Mouse (Mus musculus) kidney, embryonic 14.5 days (tissue): ENCODE measurements around the gene Zfp462. TPM values are rescaled to one million over a fixed set of nuclear protein-coding genes. Genes with fewer than 3 reads are reported as not detected.

Experiments used
- ATAC-seq: fragments of 200-750 bp; cut with Nextera tagmentation; 2 replicates; pipeline ENCODE4 v1.8.0; 2017; ENCODE audit warnings: moderate number of reproducible peaks, mild to moderate bottlenecking, moderate TSS enrichment, moderate library complexity; ENCODE audit not compliant: low FRiP score, low TSS enrichment
- H3K27ac ChIP-seq: fragments of 300-500 bp; sonication (generic); 2 replicates; pipeline ENCODE4 v1.5.1; 2014; ENCODE audit warnings: low read depth, mild to moderate bottlenecking, low read length, moderate library complexity, mixed read lengths
- H3K27me3 ChIP-seq: fragments of 300-500 bp; sonication (generic); 2 replicates; pipeline ENCODE4 v1.6.1; 2014; ENCODE audit warnings: mild to moderate bottlenecking, low read length; ENCODE audit not compliant: control insufficient read depth, insufficient read depth
- H3K36me3 ChIP-seq: fragments of 300-500 bp; sonication (generic); 2 replicates; pipeline ENCODE4 v1.6.1; 2014; ENCODE audit warnings: low read length, mixed read lengths; ENCODE audit not compliant: control insufficient read depth, insufficient read depth
- H3K4me1 ChIP-seq: fragments of 300-500 bp; sonication (generic); 2 replicates; pipeline ENCODE4 v1.6.1; 2014; ENCODE audit warnings: low read length, mixed read lengths; ENCODE audit not compliant: control insufficient read depth, insufficient read depth
- H3K4me2 ChIP-seq: fragments of 300-500 bp; sonication (generic); replicated peaks from 2 replicates; pipeline ENCODE4 v1.6.1; 2014; ENCODE audit warnings: low read depth, mild to moderate bottlenecking, low read length
- H3K4me3 ChIP-seq: fragments of 300-500 bp; sonication (generic); 2 replicates; pipeline ENCODE4 v1.5.1; 2014; ENCODE audit warnings: mild to moderate bottlenecking, low read length
- H3K9ac ChIP-seq: fragments of 300-500 bp; sonication (generic); 2 replicates; pipeline ENCODE4 v1.6.1; 2014; ENCODE audit warnings: low read depth, mild to moderate bottlenecking, low read length, moderate library complexity
- H3K9me3 ChIP-seq: fragments of 300-500 bp; sonication (generic); 2 replicates; pipeline ENCODE4 v1.6.1; 2016; ENCODE audit warnings: low read length; ENCODE audit not compliant: control insufficient read depth
- WGBS: fragments of 180-500 bp; shearing (Covaris S2); extraction: QIAGEN DNeasy Blood & Tissue Kit; methylation state at CpG from one replicate; pipeline ENCODE4 v1.1.7; 2014; 5-methylcytosine and 5-hydroxymethylcytosine counted together
- polyA plus RNA-seq: library from polyadenylated mRNA; unstranded; fragments of >200 nt; fragmentation: Nextera tagmentation; extraction: Ambion mirVana; gene quantifications from 2 replicates; pipeline ENCODE4 v1.2.1, GENCODE M21; 2014

The Zfp462 gene
- polyA plus RNA-seq, 1 experiment from 2014 or later, result 10.0 TPM

DNA sequence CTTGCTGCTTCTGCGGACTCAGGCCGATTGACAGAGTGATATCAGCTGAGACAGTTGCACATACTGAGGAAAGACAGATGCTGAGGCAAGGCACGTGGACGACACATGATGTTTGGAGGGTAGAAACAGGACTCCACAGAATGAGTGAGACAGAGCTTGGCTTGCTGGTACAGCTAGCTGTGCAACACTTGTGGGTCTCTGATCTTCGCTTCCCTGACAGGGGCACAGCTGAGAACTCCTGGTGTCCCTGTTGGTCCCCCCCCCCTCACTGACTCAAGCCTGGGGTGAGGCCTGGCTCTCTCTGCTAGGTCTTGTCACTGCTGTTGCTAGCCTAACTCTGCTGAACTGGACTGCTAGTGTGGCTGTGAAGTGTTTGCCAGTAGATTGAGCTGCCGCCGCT, 18.7 kb downstream of the Zfp462 start:
- H3K27me3 ChIP-seq, result no peaks in the 10 kb centered on the region
- no peak overlapping the region for H3K9ac ChIP-seq
- 90% methylated on average over 7 of the region's 7 CpGs for WGBS
- no peak for ATAC-seq
- H3K4me3 ChIP-seq, result no peak overlapping the region
- H3K36me3 ChIP-seq, result no peaks in the 10 kb centered on the region; the same call in 1 of the 2 replicates
- H3K27ac ChIP-seq, result no peak overlapping the region
- peaks cover 21% of the 10 kb centered on the region for H3K4me1 ChIP-seq
- no peaks in the 10 kb centered on the region for H3K9me3 ChIP-seq
- no peak overlapping the region for H3K4me2 ChIP-seq

DNA sequence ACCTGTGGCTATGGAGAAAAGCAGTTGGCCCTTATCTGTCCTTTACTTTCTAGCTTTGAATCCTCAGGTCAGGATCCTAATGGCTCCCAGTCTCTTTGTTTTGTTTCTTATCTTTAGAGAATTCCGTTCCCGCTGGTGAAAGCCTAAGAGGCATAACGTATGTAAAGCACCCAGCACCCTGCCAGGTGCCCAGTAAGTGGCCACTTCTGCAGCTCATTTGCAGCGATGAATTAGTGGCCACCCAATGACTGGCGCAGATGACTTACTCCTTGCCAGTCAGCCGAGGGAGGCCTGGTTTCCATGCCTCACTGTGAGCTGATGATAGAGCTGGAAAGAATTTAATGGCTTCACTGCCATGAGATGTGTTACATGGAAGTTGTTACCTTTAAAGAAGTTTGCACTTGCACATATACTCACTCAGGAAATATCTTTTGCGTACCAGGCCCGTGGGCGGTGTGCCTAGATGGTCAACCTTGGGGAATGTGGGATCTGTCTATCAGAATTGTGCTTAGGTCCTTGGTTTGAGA, 20.4 kb downstream of the Zfp462 start:
- no peaks in the 10 kb centered on the region for H3K27me3 ChIP-seq
- no peak overlapping the region for H3K4me3 ChIP-seq
- WGBS, result 76% methylated on average over 9 of the region's 9 CpGs
- no peak for ATAC-seq
- no peak overlapping the region for H3K4me2 ChIP-seq
- no peaks in the 10 kb centered on the region for H3K9me3 ChIP-seq
- H3K27ac ChIP-seq, result peak overlapping the region; percentile 20; the same call in 1 of the 2 replicates
- no peaks in the 10 kb centered on the region; the same call in 1 of the 2 replicates for H3K36me3 ChIP-seq
- peaks cover 28% of the 10 kb centered on the region for H3K4me1 ChIP-seq
- no peak overlapping the region for H3K9ac ChIP-seq

DNA sequence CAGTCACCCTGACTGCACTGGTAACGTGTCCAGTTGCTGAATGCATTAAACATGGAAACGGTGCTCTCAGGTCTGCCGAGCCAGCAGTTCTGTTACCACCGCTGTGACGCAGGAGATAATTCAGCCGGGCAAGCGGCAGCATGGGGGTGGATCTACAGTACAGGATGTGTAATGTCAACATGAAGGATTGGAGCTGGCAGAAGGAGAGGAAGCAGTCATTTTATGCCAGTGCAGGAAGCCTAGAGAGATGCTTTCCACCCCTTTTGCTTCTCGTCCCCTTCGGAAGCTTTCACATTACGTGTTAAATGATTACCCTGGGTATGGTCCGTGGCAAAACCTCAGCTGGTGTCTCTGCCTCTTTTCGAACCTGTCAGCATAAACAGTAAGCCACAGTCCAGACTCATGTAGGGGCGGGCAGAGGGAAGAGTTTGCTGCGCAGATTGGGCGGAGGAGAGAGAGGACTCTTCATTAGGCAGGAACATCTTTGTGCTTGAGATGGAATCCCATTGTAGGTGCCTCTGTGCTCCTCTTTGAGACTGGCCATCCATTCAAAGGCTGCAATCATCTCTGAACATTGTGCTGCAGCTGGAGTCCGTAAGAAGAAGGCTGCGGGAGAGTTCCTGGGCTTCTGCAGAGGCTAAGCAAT, 21.4 kb downstream of the Zfp462 start:
- H3K27me3 ChIP-seq, result no peaks in the 10 kb centered on the region
- no peaks in the 10 kb centered on the region; the same call in 1 of the 2 replicates for H3K36me3 ChIP-seq
- H3K4me2 ChIP-seq, result peak overlapping the region; percentile 19; the same call in 1 of the 2 replicates
- H3K9me3 ChIP-seq, result no peaks in the 10 kb centered on the region
- H3K4me3 ChIP-seq, result no peak overlapping the region; the same call in 1 of the 2 replicates
- ATAC-seq, result peak; percentile 72; the same call in 1 of the 2 replicates
- peaks cover 28% of the 10 kb centered on the region for H3K4me1 ChIP-seq
- peak overlapping the region; percentile 12; the same call in 1 of the 2 replicates for H3K9ac ChIP-seq
- 36% methylated on average over 17 of the region's 17 CpGs for WGBS
- H3K27ac ChIP-seq, result peak overlapping the region; percentile 20

DNA sequence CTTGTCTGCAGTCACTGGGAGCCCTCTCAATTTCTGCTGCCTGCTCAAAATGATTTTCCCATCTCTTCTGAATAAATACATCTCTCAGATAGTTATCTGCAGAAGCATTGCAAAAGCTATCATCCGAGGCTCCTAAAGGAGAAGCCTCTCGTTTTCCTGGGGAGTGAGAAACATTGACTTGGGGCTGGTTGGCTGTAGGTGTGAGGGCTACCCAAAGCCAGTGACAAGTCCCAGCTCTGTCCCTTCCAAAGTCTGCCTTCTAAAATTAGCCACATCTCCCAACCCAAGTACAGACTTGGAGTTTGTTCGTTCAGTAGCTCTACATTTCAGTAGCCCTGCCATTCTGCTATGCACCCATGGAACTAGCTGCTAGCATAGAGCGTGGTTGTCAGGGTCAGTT, 22.3 kb downstream of the Zfp462 start:
- no peak overlapping the region for H3K9ac ChIP-seq
- H3K4me1 ChIP-seq, result peaks cover 28% of the 10 kb centered on the region
- H3K9me3 ChIP-seq, result no peaks in the 10 kb centered on the region
- no peaks in the 10 kb centered on the region; the same call in 1 of the 2 replicates for H3K36me3 ChIP-seq
- no peak for ATAC-seq
- H3K27ac ChIP-seq, result no peak overlapping the region
- 88% methylated on average over 4 of the region's 4 CpGs for WGBS
- no peaks in the 10 kb centered on the region for H3K27me3 ChIP-seq
- H3K4me3 ChIP-seq, result no peak overlapping the region
- no peak overlapping the region for H3K4me2 ChIP-seq

DNA sequence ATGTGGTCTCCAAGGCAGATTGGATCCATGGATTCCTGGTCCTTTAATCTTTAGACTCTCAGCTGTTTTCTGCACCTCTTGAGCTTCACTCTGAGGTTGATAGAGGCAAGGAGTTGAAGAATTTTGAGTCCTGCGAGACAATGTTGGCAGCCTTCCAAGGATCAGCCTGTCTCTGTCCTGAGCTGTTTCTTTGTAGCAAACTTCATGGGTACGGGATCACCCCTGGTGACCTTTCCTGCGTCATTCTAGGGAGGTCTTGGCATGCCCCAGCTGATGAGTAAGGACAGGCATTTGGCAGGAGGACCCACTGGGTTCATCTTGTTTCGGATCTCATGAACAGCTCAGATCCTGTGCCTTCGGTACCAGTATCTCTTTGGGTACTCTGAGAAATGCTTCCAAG, 22.9 kb downstream of the Zfp462 start:
- Histone ChIP-seq H3K9ac (no peak overlapping the region), H3K9me3 (no peaks in the 10 kb centered on the region), H3K27ac (no peak overlapping the region), H3K4me1 (peaks cover 28% of the 10 kb centered on the region), H3K36me3 (no peaks in the 10 kb centered on the region; the same call in 1 of the 2 replicates), H3K27me3 (no peaks in the 10 kb centered on the region), H3K4me2 (no peak overlapping the region), H3K4me3 (no peak overlapping the region)
- 71% methylated on average over 5 of the region's 5 CpGs for WGBS
- no peak for ATAC-seq

DNA sequence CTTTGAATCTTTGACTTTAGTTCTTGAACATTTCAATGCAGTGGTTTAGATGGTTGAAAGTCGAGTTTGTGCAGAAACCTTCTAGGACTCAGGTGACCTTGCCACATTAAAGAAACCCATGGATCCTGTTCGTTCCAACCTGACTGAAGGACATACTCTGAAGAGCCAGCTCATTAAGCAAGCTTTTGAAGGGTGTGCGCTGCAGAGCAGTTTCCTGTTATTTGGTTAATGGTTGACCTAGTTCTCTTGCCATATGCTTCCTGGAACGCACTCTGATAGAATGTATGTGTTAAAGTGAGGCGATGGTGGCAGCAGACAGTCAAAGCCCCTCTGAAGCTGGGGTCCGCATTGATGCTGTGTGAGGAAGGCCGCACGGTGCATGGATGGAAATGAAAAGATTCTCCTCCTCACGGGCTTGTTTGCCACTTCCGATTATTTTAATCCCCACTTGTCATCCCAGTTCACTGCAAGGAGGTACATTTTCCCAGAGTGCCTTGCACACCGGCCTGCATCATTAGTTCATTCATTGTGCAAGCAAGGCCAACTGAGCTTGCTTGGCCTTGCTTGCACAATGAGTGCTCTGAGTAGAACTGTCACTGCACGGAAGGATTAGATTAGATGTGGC, 24.9 kb downstream of the Zfp462 start:
- 72% methylated on average over 12 of the region's 12 CpGs for WGBS
- Histone ChIP-seq H3K27me3 (no peaks in the 10 kb centered on the region), H3K36me3 (no peaks in the 10 kb centered on the region; the same call in 1 of the 2 replicates), H3K9me3 (no peaks in the 10 kb centered on the region), H3K4me2 (no peak overlapping the region), H3K4me3 (no peak overlapping the region), H3K9ac (no peak overlapping the region), H3K4me1 (peaks cover 28% of the 10 kb centered on the region), H3K27ac (no peak overlapping the region)
- ATAC-seq, result peak; percentile 51; the same call in 1 of the 2 replicates

DNA sequence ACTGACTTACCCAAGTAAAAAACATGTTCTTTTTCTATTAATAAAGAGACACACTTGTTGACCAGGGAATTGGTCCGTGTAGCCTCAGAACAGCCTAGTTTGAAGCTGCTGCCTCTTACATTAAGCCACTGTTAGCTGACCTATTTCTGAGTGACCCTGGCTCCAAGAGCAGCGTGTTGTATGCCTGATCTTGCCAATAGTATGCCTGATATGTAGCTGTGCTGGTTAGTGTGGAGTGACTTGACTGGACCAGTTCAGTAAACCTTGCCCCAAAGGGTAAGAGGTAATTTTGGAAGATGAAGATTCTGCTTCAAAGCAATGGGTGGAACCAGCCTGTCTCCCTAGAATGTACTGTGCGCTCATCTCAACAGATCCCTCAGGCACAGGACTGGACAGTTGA, 26.5 kb downstream of the Zfp462 start:
- H3K4me2 ChIP-seq, result no peak overlapping the region
- H3K27me3 ChIP-seq, result no peaks in the 10 kb centered on the region
- WGBS, result 91% methylated on average over 3 of the region's 3 CpGs
- ATAC-seq, result no peak
- no peak overlapping the region for H3K27ac ChIP-seq
- no peak overlapping the region for H3K4me3 ChIP-seq
- H3K9ac ChIP-seq, result no peak overlapping the region
- no peaks in the 10 kb centered on the region for H3K36me3 ChIP-seq
- peaks cover 14% of the 10 kb centered on the region for H3K4me1 ChIP-seq
- H3K9me3 ChIP-seq, result no peaks in the 10 kb centered on the region

DNA sequence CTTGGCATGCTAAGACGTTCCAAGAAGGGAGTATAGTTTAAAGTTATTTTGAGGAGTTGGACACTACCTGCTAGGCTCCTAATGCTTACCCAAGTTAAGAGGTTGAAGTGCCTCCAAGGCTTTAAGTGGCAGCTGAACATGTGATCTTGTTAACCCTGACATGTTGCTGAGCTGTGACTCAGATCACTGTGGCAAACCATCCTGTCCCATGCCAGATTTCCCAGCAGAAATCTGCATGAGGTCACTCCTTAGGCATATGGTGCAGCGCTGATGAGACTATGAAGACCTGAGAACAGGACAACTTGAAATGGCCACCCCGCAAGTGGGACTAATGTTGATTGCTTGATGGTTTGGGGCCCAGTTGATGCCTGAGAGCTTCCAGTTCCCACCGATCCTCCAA, 27.2 kb downstream of the Zfp462 start:
- Histone ChIP-seq H3K9ac (no peak overlapping the region), H3K4me2 (no peak overlapping the region), H3K27ac (no peak overlapping the region), H3K9me3 (no peaks in the 10 kb centered on the region), H3K4me3 (no peak overlapping the region), H3K36me3 (no peaks in the 10 kb centered on the region; the same call in 1 of the 2 replicates), H3K27me3 (no peaks in the 10 kb centered on the region), H3K4me1 (peaks cover 11% of the 10 kb centered on the region)
- ATAC-seq, result no peak
- 82% methylated on average over 4 of the region's 4 CpGs for WGBS
